Mouse (Mus musculus) activated CD4-positive, CD25-positive, alpha-beta regulatory T cell, adult 4 months (primary cell): ENCODE data around the gene Isyna1. TPM values are rescaled to one million over a fixed set of nuclear protein-coding genes. Genes with fewer than 3 reads are reported as not detected.

Source experiments
- ATAC-seq: one replicate; pipeline ENCODE4 v1.8.0; 2017
- polyA plus RNA-seq, 2 experiments: library from polyadenylated mRNA; unstranded; fragments of 100-300 nt; shearing (Covaris generic); gene quantifications; one replicate each; pipeline ENCODE4 v1.2.1; 2017

Gene Isyna1
- polyA plus RNA-seq: 10 to 100 TPM; 19.3 to 44.6 TPM

DNA sequence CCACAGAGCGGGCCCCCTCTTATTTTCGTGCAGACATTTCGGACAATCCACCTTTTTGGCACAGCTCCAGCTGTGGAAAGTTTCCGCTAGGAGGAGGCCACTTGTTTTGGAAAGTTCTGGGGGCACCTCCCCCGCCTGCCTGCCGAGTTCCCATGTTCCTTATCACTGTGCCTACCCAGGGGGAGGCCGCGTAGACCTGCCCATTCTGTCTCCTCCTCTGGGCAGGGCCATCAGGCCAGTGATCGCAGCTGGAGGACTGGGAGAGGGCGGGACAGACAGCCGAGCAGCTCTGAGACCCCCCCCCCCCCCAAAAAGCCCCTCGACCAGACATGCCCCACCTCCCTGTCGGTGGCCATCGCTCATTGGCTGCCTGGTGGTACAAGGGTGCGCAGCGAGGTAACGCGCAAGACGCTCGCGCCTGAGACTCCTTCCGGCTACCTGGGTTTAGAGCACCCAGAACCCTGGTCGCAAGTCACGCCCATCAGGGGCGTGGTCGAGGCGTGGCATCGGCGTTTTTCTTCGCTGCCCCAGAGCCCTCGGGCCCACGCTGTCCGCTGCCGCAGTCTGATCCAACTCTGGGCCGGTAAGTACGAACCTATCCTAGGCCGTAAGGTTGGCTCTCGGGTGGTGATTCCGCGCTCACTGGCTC lies at the start of gene Isyna1:
TSS of gene Isyna1 (plus strand) at position 413 of the 649 bp plus-strand sequence.
- peak; percentile 97 for ATAC-seq

GRCm38 (mm10) chr8:70546412-70546811 lies 47.8 kb upstream of the Isyna1 start:
- no peak for ATAC-seq

DNA sequence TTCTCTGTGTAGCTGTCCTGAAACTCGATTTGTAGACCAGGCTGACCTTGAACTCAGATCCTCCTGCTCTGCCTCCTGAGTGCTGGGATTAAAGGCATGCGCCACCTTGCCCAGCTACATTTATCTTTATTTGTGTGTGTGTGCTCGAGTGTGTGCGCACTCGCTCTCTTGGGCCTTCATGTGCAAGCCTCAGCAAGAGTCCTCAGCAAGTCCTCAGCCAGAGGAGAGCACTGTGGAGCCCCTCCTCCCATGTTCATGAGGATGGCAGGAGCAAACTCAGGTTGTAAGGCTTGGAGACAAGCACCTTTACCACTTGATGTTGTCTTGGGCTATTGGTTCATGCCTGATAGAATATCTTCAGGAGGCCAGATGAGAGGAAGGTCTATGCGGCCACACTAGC lies 46.4 kb upstream of the Isyna1 start:
- no peak for ATAC-seq

- peak; percentile 83 for ATAC-seq
Measured at GRCm38 (mm10) chr8:70549412-70550184, 44.6 kb upstream of the Isyna1 start.

DNA sequence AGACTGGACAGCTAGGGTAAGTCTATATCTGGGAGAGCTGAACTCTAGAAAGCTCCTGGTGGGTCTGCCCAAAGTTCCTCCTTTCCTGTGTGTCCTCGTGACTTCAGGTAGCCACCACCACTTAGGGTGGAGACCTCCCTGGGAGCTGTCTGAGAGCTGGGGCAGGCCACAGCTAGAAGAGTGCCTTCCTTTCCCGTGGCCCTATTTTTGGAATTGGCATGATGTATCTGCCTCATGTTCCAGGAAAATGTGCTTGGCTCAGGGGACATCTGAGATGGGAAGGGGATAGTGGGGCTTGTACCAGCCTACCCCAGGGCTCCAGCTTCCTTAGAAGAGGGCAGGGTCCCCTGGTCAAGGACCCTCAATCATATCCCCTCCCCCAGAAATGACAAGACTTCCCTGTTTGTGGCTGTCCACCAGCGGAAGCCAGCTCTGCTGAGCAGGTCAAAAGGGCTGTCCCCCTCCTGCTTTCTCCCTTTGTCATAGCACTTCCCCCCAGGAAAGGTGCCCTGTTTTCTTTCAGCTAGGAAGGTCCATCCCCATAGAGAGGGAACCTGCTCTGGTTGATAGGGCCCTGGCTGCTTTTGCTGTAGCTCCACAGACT lies 42.5 kb upstream of the Isyna1 start:
- ATAC-seq: no peak

GRCm38 (mm10) chr8:70552836-70553235 lies 41.3 kb upstream of the Isyna1 start:
- no peak for ATAC-seq

- no peak for ATAC-seq
Measured at GRCm38 (mm10) chr8:70553740-70554139, 40.4 kb upstream of the Isyna1 start.

GRCm38 (mm10) chr8:70555079-70555747 lies 39.0 kb upstream of the Isyna1 start:
- ATAC-seq: no peak

DNA sequence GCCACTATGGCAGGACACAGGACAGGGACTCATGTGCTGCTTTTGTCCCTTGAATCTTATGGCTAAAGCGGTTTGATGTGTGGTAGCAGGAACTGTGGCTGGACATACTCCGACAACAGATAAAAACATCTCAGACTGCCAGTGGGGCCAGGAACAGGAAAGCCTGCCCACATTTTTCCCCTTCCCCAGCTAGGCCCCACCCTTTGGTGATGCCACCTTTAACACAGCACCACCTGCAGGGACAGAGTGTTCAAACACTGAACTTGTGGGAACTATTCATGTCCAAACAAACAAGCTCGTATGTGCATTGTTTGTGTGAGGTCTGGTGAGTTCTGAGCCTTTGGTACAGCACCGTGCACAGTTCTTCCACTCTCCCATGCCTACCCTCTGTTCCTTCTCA lies 35.8 kb upstream of the Isyna1 start:
- ATAC-seq: peak; percentile 76

GRCm38 (mm10) chr8:70558983-70559382 lies 35.2 kb upstream of the Isyna1 start:
- ATAC-seq: no peak

DNA sequence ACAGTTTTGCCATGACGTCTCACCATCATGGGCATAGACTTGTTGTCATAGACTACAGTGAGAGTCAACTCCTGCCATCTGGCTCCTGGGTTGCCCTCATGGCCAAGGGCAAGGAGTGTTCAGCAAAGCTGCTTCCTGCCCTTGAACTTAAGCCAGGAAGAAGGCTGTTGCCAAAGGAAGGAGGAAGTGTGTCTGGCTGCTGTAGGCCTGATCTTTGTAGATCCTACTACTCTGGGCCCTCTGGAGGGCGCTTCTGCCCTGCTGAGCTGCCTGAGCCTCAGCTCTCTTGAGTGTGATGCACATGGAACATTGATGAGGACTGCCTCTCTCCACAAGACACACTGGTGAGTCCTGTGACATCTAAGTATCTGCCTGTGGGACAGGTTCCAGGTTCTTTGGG lies 34.1 kb upstream of the Isyna1 start:
- peak; percentile 10 for ATAC-seq

DNA sequence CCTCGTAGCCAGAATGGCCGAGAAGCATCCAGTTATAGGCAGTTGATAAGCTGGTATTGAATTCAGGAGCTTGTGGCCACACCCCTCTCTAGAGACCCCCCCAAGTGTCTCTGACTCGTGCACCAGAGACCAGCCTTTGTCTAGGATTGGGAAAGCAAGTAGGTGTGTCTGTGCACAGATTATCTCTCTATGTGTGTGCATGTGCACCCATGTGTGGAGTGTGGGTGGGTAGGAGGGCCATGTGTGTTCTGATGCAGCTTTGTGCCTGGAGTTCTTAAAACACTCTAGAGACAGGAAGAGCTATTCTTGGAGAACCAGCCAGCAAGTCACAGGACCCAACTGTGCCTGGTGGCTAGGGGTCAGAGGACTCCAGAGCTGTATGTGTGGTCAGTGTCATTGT lies 33.6 kb upstream of the Isyna1 start:
- no peak for ATAC-seq

DNA sequence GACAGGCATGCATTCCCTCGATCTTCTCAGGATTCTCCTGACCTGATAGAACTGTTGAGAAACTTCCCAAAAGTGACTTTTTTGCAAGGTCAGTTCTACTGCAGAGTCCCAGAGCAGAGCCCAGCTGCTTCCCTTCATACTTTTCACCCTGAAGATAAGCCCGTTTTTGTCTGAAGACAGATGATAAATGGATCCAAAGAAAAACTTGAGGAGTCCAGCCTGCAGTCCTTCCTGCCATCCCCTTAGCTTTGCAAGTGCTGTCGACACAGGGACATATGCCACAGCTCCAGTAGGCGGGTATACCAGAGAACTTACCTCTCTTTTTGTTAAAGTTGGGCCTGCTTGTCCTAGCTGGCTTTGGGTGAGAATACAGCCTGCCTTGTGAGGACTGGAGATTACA lies 32.8 kb upstream of the Isyna1 start:
- ATAC-seq: no peak

- no peak for ATAC-seq
Measured at GRCm38 (mm10) chr8:70561809-70562535, 32.2 kb upstream of the Isyna1 start.

- no peak for ATAC-seq
Measured at GRCm38 (mm10) chr8:70562802-70563201, 31.4 kb upstream of the Isyna1 start.

DNA sequence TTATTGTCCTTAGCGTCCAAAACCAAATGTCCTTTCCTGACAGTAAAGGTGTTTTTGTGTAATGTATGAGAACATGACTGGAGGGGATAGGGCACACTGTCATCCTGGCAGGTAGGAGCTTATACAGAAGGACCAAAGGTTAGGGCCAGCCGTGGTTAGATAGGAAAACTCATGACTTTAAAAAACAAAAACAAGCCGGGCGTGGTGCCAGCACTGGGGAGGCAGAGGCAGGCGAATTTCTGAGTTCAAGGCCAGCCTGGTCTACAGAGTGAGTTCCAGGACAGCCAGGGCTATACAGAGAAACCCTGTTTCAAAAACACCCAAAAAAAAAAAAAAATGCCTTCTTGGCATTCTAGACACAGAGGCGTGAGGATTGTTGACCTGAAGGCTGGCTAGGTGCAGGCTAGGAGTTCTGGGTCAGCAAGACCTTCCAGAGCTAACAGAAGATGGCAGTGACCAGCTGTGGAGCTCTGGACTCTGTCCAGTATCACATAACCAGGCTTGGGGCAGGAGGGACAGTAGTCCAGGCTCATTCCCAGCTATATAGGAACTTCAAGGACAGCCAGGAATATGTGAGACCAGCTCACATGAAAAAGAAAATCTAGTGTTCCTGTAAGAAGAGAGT lies 30.3 kb upstream of the Isyna1 start:
- ATAC-seq: no peak

- no peak for ATAC-seq
Measured at GRCm38 (mm10) chr8:70564696-70565235, 29.4 kb upstream of the Isyna1 start.

DNA sequence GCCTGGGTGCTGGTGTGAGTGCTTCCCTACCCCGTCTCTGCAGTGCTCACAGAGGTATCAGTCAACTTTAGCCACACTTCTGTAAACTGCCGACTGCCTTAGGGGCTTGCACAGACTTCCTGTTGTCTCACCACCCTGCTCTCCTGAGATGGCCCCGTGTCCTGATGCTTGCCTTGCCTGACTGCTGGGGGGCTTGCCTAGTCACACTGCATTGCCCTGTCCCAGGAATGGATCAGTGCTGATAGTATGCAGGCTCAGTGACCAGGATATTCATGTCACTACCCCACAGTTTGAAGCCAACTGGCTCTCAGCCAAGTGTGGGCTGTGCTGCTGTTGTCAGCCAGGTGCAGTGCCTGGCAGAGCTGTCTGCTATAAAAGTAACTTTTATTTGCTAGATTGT lies 28.6 kb upstream of the Isyna1 start:
- no peak for ATAC-seq

DNA sequence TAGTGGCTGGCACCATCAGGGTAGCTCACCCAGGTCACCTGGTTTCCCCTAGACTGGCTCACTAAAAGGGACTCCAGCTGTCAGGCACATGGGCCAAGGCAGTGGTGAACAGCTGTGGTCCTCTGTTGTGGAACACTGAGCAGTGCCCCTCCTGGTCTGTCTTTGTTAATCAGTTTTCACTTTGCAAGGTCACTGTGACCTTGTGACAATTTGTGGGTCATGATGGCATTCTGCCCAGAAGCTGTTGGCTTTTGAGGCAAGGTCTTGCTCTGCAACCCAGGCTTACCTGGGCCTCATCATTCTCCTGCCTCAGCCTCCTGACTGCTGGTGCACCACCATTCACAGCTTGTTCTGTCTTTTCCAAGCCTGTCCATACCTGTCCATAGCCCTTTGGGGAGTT lies 23.8 kb upstream of the Isyna1 start:
- ATAC-seq: no peak

GRCm38 (mm10) chr8:70570990-70571389 lies 23.2 kb upstream of the Isyna1 start:
- no peak for ATAC-seq

GRCm38 (mm10) chr8:70574302-70574701 lies 19.9 kb upstream of the Isyna1 start:
- ATAC-seq: no peak

- ATAC-seq: no peak
Measured at GRCm38 (mm10) chr8:70574915-70575314, 19.3 kb upstream of the Isyna1 start.
